Mouse (Mus musculus): ENCODE measurements around the gene Mtg2.

Gene Mtg2

DNA sequence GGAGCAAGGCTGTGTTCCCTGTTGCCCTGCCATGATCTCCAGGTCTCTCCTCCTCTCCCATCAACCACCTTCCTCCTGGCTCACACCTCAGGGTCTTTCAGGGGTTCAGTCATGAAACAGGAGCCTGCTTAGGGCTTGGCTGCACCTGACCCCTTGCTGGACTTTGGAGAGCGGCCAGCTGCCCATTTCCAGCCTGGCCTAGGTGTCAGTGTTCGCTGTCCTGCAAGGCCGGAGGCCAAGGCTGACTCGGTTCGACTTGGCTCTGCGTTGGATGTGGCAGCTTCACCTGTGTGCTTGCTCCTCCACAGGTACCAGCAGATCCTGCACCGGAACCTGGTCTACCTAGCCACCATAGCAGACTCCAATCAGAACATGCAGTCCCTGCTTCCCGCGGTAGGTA is 17.4 kb upstream of the Mtg2 start:
- no peak for DNase-seq (ENCODE audit: low read depth)

DNA sequence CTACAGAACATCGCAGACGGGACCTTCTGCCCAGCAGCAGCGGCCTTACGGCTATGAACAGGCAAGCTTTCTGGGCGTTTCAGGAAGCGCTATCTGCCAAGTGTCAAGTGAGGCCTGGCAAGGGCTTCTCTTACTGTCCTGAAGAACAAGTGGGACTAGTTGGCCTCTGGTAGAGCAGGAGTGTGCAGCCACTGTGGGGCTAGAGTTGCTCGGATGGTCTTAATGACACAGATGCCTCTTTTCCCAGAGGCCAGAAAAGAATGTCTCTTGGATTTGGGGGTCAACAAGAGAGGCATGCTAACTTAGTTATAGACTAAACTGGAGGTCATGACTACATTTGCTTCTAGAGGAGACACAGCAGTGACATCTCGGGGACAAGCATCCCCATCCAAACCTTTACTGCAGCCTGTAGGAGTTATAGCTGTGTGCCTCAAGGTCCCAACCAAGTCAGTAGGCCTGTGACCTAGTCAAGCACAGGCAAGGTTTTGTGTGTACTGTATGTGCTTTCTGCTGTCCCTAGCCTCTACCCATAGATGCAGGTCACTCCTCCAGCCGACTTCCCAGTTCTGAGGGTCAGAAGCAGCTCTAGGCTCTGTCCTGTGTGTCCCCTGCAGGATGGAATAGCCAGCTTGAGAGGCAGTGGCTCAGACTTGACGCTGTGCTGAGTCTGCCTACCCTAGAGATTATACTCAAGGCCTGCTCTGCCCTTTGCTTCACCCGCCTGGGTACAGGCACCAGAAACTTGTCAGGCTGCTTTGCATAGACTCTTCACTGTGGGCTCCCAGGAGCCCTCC is 6.9 kb upstream of the Mtg2 start:
- DNase-seq (ENCODE audit: low read depth), result no peak

DNA sequence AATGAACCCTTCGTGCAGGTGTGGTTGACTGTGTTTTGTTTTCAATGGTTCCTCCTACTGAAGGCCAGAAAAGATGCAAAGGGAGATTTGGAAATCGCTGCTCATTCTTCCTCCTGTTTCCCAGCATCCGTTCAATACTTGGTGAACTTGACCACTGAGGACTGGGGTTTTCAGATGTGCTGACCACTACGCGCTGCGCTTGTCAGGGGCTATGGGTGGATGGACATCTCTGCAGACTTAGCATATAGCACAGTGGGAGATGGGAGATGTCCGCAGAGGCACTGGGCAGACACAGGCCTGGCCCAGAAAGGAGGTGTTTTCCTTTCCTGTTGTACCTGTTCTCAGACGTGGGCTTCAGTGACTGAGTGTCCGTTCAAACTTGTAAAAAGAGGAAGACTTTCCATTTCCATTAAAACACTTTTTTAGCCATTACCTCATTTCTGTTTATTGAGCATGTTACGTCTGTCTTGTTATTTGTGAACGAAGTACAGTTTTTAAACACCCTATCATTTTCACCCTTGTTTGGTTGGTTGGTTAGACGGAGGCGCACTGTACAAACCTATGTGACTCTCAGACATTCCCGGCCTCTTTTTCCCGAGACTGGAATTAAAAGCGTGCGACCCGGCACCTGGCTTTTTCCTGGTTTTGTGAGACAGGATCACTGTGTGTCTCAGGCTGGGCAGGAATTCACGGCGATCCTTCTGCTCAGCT is 463 bp upstream of the Mtg2 start:
- no peak for DNase-seq (ENCODE audit: low read depth)

DNA sequence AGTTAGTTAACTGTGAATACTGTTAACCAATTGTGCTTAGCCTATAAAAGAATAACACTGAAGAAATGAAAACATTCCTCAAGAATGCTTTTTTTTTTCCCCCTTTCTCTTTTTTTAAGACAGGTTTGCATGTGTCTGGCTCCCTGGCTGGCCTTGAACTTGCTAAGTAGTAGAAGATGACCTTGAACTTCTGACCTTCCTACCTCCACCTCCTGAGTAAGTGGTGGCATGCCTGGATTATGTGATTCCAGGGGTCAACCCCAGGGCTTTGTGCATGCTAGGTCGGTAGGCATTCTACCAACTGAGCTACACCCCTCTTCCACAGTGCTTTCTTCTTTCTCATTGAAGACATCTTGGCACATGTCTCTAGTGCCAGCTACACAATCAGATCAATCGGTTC is 1.3 kb downstream of the Mtg2 start:
- DNase-seq (ENCODE audit: low read depth), result no peak

DNA sequence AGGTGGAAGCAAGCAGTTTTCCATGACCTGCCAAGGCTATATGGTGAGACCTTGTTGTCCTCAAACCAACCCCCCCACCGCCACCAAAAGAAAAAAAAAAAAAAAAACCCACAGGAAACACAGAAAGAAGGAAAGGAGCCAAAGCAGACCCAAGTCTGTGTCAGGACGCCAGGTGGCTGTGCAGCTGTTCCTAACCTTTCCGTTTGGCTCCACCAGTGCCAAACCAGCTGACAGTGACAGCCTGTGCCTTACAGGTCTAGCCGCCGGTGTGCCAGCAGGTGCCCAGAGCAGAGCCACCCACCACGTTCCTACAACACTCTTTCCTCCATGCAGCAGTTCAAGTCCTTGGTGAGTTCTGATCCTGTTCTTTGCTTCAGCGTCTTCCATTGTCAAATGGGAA is 2.5 kb downstream of the Mtg2 start:
- DNase-seq (ENCODE audit: low read depth), result no peak

DNA sequence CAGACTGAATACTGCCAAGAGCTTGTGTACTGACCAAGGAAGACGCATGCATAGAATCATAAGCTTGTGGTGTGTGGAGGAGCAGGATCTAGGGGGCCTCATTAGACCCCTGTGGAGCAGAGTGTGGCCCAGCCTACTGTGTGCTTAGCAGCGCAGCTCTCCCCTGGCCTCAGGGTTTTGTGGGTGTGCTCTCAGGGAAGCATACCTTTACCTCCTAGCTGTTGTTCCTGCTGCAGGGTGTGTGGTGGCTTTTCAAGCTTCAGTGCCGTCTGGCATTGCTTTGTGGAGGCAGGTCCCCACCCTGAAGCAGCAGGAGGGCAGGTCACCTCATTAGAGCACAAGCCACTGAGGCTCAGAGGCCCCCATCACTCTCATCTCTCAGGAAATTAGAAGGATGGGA is 7.2 kb downstream of the Mtg2 start:
- no peak for DNase-seq (ENCODE audit: low read depth)

DNA sequence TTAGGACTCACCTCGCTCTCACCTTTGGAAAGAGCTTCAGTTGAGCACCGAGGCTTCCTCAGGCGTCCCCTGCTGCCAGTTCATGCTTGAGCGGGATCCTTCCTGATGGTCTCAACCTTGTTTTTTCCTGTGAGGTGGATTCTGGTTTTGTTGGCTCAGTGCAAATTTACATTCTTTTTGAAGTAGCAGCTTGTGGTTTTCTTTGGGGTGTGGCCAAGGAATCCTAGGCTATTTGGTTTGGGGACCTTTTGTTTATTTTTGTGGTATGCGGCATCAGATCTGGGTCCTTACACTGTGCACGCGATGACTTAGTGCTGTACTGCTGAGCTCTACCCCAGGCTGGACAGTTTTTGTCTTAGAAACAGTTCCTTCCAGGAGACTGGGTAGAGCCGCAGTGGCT is 10.3 kb downstream of the Mtg2 start:
- DNase-seq (ENCODE audit: low read depth), result no peak

DNA sequence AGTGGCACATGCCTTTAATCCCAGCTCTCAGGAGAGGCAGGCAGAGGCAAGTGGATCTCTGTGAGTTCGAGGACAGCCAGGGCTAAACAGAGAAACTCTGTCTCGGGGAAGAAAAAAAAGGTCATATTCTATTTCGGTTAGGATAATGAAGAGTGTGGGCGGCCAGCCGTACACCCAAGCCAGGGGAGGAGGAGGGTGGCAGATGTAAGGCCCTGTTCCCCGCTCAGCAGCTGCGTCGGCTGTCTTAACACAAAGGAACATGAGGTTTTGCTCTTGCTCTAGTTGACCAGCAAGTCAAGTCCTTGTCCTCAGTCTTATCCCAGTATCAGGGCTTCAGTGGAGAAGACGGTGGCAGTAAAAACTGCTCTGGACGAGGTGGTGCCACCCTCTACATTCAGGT is 12.7 kb downstream of the Mtg2 start:
- DNase-seq (ENCODE audit: low read depth), result no peak

DNA sequence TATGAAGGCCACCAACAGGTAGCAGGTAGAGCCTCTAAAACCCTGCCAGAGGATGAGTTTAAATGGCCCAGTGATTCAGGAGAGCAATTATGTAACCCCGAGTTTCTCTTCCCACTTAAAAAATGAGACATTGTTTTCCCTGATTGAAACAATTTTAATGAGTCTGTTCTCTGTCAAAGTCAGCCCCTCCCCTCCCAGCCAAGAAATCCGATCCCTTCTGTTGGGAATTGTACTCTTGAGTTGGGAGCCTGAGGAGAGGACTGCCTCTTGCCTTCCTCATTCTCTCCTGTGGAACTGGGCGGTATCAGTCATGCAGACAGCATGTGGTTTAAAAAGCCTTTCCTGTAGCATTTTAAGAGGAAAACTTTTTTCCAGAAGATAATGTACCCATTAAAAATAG is 14.2 kb downstream of the Mtg2 start:
- no peak for DNase-seq (ENCODE audit: low read depth)

DNA sequence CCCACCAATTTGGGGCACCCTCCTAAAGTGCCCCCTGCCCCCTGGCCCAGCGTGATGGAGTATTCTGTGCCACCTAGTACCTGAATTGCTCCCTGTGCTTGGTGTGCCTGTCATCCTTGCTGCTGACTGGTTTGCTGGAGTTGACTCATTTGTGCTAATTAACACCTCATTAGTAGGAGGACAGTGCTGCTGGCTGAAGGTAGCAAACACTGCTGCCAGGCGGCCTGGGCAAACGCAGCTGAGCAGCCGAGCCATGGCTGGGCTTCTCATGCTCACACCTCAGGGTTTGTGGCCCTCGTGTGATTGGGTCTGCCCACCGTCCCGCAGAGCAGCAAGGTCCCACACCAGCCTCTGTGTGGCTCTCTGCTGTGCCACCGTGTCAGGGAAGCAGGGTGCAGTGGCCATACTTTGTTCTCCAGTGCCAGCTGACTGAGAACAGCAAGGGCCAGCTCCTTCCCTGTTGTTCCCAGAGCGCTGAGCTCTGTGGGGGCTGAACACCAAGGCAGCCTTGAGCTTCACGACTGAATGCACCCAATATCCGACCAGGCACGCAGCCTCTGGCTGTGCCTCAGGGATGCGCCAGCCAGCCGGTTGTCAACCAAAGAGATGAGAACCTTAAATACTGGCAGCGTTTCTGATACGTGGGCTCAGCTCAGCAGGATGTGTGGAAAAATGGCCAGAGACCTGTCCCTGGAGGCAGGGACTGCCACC is 15.7 kb downstream of the Mtg2 start:
- no peak for DNase-seq (ENCODE audit: low read depth)

DNA sequence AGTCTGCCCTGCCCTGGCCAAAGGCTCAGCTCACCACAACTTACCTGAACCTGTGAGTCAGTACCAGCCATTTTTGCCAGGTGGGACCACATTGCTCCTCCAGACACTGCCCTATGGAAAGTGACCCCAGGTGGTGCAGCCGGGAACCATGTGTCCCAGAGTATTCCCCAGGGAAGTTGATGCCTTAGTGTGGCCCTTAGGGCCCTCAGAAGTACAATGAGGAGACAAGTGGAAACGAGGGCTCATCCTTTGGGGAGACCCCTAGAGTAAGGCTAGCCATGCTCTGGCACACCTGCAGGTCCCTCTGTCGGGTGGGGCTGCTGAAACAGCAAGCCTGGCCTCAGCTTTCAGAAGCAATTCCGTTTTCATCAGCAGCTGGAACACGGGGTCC is 16.2 kb downstream of the Mtg2 start:
- DNase-seq (ENCODE audit: low read depth), result no peak

DNA sequence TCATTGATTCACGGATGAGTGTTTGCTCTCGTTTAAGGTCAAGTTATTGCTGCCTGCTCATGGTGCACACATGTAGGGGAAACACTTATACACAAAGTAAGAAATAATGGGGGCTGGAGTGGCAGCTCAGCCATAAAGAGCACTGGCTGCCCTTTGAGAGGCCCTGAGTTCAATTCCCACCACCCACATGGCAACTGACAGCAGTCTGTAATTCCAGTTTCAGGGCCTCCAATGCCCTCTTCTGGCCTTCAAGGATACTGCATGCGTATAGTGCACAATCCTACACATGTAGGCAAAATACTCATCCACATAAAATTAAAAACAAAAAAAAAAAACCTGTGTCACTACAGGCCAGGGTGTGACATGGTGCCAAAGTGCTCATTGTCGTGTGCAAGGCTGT is 17.1 kb downstream of the Mtg2 start:
- DNase-seq (ENCODE audit: low read depth), result no peak

DNA sequence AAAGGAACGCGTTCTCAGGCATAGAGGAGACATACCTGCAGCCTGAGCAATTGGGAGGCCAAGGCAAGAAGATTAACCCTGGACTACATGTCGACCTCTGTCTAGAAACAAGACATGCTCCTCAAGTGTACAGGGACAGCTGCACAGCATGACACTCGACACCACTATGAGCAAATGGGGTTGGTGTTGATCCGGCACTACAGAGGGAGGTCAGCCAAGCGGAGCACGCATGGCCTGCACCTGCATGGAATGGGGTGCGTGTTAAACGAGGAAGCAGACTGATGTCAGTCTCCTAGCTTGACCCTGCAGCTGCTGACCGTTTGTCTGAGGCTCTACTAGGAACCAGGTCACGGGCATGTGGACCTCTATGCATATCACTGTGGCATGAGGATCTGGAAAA is 19.9 kb downstream of the Mtg2 start:
- no peak for DNase-seq (ENCODE audit: low read depth)

DNA sequence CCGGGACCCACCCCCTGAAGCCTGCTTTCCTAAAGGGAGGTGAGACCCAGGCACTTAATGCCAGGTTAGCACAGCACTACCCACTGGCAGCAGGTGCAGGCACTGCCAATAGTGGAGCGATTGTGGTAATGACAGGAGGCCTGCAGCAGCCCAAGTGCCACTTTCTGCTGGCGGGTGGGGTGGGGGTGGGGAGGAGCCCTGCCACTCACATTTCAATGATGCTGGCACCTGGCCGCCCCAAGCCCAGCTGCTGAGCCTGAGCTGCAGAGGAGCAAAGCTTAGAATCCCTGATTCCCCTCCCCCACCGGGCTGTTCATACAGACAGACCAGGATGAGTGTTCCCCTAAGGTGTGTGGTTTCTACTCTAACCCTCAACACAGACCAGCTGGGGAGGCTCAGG is 25.3 kb downstream of the Mtg2 start:
- DNase-seq (ENCODE audit: low read depth), result no peak

DNA sequence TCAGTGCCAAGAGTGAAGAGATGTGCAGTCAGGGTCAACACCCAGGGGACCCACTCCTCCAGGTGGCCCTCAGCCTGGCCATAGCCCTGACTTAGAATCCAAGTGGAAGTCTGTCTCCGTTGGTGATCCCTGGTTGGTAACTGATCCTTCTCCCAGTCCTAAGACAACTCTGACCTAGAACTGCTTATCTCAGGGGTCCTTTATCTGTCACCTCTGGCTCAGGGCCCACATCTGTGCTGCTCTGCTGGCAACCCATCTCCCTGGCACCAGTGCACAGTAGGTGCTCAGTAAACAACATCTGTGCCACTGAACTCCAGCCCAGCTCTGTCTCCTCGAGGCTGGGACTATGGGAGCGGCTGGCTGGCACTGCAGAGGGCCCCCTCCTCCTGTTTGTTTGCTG is 27.2 kb downstream of the Mtg2 start:
- DNase-seq (ENCODE audit: low read depth), result no peak

DNA sequence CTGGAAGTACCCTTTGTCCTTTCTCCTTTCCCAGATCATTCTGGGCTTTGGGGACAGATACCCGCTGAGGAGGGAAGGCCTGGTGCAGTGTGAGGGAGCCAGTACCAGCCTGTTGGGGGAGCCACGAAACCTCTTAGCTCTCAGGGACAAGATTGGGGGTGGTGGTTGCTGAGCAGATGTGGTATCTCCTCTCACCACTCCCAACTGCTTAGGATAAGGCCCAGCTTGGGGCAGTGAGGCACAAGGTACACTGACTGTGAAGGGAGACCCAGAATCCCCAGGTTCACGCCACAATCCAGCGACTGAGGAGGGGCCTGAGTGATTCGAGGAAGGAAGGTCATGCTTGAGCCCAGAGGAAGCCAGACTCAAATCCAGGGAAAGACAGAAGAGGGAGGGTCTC is 27.8 kb downstream of the Mtg2 start:
- no peak for DNase-seq (ENCODE audit: low read depth)

DNA sequence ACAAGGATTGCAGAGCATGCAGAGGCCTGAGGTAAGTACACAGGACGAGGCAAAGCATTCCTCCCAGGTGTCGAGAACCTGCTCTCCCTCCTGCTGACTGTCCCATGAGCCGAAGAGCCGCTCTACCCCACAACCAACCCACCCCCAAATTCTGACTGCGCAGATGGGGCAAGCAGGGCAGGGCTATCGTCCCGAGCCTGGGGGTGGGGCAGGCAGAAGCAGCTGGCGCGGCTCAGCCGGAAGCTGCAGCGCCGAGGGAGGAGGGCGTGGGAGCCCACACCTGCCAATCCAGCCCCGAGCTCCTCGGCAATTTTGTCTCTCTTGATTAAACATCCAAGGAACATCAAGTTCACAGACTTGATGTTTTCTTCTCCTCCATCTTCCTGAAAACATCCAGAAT is 29.1 kb downstream of the Mtg2 start:
- DNase-seq (ENCODE audit: low read depth), result no peak

DNA sequence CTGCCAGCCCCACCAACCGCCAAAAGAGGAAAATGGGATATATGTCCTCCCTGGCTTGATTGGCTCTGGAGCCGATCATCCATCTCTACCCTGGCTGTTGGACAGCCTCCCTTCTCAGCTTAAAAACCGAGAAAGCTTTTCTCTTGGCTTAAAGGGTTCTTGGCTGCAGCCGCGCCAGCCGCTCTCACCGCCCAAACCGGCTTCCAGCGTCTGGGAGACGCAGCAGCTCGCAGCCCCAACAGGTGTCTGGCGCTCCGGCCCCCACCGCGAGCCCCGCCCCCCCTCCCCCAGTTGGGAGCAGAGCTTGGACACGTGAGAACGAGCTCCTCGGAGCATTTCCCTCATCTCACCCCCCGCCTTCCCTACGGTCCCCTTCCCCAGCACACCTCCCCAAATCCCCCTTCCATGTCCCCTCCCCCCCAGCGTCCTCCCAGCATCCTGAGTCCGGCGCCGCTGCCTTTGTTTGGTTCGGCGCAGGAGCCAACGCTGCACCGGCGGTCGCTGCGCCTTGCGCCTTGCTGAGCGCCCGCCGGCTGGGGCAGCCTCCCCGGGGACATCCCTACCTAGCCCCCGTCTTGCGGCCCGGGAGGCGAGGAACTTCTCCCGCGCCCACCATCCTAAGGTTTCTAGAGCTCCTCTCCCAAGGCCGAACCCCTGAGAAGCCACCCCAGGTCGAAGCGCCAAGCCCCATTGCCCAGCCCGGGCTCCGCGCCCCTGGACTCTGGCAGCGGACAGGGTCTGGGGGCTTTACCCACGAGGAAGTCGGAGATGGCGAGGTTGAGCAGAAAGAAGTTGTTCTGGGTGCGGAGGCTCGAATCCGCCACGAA is 33.0 kb downstream of the Mtg2 start:
- DNase-seq (ENCODE audit: low read depth), result no peak

DNA sequence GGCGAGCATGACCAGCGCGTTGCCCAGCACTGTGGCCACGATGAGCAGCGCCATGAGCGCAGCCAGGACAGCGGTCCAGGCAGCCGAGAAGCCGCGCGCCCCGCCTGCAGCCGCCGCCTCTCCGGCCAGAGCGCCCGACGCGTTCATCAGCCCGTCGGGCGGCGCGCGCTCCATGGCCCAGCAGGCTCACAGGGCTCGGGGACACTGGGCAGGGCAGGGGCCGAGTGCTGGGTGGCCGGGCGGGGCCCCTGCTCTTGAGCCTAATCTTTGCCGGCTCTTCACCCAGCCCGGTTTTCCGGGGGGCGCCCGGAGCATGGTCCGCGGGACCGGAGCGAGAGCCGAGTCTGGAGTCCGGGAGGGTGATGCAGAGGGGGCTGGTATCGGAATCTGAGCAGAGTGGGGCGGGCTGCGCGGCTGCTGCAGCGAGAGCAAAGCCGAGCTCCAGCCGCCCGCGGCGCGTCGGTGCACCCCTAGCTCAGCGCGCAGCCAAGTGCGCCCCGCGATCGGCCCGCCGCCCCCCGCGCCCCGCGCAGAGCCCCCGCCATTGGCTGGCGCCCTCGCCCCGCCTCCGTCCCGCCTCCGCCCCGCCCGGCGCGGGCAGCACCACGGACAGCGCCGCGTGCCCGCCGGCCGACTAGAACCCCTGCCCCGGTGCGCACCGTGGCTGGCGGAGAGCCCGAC is 33.7 kb downstream of the Mtg2 start, which contains the start of gene Hrh3:
Hrh3 (minus strand) TSS at position 511 of the 681 bp plus-strand sequence.
- DNase-seq (ENCODE audit: low read depth), result no peak

DNA sequence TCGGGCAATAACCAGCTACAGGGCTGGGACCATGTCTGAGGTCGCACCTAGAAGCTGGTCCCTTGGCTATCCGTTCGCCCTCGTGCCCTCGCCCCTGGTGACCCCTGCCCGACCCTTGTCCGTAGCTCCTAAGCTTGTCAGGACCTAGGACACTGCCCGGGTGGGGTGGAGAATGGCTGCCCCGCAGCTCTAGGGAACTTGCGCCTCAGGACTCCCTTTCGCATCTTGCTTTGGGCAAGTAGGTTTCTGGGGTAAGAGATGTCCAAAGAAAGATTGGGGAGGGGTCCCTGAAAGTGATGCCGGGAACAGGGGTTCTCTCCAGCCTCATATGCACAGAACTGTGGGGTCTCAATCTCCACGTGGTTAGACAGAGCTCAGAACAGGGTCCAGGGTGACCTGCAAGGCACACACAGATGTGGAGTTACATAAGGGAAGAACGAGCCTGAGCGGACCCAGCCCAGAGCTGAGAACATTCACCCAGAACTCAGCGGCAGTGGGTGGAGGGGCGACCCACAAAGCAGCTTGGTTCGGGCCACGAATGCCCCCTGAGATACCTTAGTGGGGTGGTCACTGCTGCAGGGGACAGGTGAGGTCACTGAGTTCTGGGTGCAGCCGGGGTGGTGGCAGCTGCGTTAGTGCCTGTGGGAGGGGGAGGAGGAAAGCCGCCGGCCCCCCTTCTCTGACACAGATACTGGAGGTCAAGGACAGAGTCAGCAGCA is 34.4 kb downstream of the Mtg2 start:
- no peak for DNase-seq (ENCODE audit: low read depth)

All from fibroblast of lung, adult 2 months (primary cell).